Mouse (Mus musculus) ES-Bruce4 (cell line): Measurements from ENCODE around the gene Prmt1.

Experiments used
- CTCF ChIP-seq: IDR thresholded peaks from one replicate; pipeline ENCODE4 v1.8.1; 2011; ENCODE audit warnings: low read depth, low read length
- EP300 ChIP-seq: IDR thresholded peaks from 2 replicates; pipeline ENCODE4 v1.6.1; 2011; ENCODE audit warnings: low read depth, low read length; ENCODE audit not compliant: insufficient read depth
- POLR2A ChIP-seq: IDR thresholded peaks from one replicate; pipeline ENCODE4 v1.8.1; 2011; ENCODE audit warnings: low read length; ENCODE audit not compliant: insufficient read depth

DNA sequence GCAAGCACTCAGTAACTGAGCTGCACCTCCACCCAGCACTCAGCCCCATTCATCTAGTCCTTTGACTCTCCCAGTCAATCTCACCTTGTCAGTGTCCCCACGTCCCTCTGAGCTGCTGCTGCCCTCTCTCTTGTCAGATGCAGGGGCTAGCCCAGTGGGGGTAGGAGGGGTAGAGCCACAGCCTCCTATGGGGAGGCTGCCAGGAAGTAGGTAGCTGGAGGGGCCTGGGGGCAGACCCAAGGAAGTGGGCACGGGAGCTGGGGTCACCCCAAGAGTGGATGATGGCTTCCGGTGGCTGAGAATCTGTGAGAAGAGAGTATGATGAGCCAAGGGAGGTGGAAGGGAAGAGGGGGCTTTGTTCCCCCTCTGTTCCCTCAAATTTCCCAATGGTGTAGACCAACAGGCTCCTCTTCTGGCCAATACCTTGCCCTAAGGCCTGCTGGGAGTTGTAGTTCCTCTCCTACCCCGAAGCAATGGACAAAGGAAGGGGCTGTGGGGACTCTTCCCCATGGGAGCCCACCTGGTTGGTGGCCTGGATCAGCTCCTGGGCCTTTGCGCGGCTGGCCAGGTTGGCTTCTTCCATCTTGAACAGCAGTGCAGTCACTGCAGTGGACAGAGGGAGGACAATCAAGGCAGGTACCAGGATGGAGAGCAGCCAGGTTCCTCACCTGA is 19.1 kb upstream of the Prmt1 start:
- no peak for TF ChIP-seq POLR2A
- TF ChIP-seq EP300 = no peak
- TF ChIP-seq CTCF = no peak
